Mouse (Mus musculus): ENCODE measurements around the gene Vmn1r220.
"Not testable (repeated sequence)": the region's sequence is repeated elsewhere in the genome, so short reads cannot be mapped to it uniquely, and the experiment has no call there.

DNA sequence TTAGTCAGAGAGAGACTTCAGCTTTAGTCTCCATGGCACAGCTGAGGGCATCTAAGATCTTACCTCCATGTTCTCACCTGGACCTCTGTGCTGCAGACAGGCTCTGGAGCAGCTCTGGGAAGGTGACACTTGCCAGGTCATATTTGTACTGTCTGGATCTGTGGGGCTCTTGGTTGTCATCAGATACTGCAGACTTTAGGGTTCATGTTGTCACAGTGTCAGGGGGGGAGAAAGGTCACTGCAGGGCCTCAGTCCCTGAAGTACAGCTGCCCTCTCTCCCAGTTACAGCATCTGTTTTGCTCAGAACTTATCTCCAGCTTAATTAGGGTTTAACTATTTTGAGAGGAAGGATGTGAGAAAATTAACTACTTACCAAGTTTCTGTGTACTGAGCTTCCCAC lies 48.1 kb upstream of the Vmn1r220 start, which contains the start of gene Vmn1r222:
- TF ChIP-seq POLR2A (IDR thresholded peaks at IDR 0.05; ENCODE audit: borderline replicate concordance, control insufficient read depth, low read depth, low read length); CTCF (IDR thresholded peaks at IDR 0.05; ENCODE audit: control insufficient read depth, insufficient read depth, low read length): not testable (repeated sequence)
